Mouse (Mus musculus): ENCODE measurements around the gene Map4k5.

Map4k5 gene

DNA sequence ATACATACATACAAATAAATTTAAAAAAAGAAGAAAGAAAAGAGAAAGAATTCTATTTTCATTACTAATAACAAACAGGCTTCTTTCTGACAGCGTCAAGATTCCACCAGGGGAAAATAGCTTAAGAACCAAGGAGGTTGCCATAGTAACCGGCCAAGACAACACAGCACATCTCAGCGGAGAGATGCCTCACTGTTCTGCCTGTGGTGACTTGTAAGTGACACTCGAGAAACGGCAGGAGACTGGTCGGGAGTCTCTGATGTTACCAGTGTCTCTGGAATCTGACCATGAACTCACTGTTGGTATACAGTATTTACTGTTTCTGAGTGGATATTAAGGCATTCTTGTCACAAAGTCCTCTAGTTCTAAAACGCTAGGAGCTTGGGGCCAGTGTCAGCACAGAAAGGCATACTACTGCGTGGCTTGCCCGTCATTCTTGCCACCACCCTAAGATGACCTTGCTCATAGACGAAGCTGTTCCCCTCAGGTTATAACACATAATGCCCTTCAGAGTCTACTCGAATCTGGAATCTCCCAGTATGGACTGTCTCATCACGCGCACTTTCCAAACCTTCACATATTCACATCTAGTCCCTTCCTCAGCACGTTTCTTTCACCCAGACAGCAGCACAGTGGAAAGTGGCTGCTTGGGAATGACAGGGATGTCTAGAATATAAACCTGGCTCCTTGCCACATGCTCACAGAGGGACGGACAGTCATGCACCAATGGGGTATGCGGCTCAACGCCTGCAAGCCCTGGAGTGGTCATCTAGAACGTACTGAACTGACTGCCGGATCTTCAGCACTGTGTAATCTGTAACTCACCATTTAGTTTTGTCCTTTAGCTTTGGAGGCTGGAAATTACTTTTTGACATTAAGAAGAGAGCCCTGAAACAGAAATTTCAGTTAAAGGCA lies 49.2 kb downstream of the Map4k5 start:
- DNase-seq (ENCODE audit: low read depth, low spot score): peak; percentile 75

DNA sequence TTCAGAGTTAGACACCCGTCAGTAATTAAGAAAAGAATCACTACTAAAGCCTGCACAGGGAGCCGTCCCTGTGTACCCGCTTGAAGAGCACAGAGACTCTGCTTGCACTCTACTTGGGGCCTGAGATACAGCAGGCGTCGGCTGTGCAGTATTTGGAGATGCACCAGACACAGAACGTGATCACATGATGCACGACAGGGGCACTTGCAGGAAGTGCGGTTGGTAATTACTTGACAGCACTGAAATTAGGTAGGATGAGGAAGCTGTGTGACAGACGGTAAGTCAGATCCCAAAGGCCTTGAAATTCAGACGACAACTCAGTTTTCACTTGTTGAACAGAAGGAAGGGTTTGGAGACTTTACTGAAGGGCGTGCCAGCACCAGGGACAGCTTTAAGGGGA lies 54.6 kb downstream of the Map4k5 start:
- DNase-seq (ENCODE audit: low read depth, low spot score): no peak

DNA sequence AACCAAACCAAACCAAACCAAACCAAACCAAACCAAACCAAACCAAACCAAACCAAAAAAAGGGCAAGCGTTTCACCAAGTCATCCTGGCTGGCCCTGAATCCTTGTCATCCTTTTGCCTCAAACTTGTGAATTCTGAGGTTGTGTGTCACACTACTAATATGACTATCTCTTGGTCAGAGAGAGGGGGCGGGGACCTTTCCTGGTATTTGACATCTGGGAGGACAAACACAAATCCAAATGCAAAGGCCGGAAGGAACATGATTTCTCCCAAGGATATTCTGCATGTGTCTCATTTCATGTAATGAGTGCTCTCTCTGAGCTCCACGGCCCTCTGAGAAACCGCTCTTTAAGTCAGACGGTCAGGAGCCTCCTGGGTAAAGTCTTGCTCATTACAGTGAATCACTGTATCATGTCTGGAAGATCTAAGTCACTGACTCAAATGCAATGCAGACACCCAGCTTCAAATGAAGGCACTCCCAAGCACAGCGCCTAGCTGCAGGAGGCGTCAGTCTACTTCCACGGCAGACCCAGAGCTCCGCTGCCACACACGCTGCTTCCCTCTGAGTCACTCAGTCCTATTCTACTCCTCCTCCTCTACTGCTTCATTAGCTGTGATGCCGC lies 58.9 kb downstream of the Map4k5 start:
- no peak for DNase-seq (ENCODE audit: low read depth, low spot score)

DNA sequence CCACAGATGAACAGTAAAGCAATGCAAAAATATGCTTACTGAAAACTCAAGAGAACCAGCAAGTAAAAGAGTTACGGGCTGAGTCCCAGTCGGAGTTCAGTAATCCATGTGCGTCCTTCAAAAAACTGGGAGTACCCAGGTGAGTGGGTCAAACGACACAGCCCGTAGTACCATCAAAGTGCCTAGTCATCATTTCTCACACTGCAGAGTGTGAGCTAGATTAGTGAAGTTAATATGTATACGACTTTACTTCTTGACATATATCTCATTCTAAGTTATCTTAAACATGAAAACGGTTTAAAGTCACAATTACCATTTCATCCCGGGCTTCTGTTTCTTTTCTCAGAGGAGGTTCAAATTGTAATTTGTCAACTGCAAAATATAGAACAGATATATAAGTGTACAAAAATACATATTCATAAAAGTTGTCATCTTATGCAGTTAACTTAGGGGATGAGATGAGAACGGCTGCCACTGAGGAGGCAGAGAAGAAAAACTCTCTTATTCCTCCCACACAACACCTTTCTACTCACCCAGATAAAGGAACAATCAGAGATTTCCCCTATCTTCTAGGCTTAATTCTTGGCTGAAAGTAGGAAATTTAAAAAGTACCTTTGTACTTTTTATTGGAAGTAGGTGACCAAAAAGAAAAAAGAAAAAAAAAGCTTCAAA lies 61.6 kb downstream of the Map4k5 start:
- no peak for DNase-seq (ENCODE audit: low read depth, low spot score)

DNA sequence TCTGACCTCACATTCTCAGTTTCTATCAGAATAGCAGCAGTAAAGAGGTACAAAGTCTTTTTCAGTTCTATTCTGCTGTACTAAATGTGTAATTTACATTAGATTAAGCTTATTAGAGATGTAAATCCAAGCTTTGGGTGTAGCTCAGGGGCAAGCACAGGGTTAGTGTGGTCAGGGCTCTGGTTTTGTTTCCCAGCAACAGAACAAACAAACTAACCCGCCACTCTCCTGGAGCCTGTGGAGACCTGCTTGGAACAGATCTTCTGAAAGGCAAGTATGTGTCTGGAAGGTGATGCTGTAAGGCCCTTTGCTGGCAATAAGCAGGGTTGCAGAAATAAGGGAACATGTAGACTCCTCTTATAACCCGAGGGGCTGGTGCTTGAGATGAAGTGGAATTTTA lies 64.8 kb downstream of the Map4k5 start:
- DNase-seq (ENCODE audit: low read depth, low spot score): no peak

DNA sequence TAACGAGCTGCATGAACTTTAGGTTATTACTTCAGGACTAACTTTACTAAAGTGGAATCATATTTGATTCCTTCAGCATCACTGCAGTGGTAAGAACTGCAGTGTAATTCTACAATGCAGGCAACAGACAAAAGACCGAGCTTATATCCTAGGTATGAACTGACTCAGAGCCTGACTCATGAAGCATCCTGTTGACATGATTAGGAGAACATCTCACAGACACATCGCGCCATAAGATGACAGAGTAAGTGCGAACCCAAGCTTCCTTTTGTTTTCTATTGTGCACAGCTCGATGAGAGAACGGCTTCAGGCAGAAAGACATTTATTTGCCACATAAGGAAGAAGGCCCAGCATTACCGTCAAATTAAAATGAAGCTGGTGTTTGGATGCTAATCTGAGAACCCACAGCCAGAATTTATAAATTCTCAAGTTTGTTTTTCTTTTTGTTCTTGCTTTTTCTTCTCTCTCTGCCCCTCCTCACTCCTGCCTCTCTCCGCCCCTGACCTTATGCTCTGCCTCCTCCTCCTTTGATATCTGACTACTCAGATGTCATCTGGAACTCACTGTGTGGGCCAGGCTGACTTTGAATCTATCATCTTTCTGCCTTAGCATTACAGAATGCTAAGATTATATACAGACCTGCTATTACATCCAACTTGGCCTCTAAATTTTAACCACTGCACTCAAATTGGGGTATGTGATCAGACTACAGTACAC lies 68.0 kb downstream of the Map4k5 start:
- DNase-seq (ENCODE audit: low read depth, low spot score): no peak

DNA sequence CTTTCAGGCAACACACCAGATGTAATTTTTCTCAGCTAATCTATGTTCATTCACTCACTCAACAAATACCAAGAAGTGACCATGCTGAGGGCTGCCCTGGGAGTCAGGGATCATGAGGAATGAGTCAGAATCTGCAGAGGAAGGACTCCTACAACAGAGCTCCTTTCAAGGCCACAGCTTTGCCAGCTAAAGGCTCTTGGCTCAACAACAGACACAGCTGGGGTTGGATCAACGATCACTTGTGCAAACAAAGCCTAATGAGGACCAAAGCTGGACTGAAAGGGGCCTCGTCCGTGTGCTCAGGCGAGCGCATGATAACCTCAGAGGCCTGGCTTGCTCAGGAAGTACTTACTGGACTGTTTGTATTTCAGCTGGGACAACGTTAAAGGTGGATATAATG lies 78.7 kb downstream of the Map4k5 start:
- peak; percentile 49 for DNase-seq (ENCODE audit: low read depth, low spot score)

DNA sequence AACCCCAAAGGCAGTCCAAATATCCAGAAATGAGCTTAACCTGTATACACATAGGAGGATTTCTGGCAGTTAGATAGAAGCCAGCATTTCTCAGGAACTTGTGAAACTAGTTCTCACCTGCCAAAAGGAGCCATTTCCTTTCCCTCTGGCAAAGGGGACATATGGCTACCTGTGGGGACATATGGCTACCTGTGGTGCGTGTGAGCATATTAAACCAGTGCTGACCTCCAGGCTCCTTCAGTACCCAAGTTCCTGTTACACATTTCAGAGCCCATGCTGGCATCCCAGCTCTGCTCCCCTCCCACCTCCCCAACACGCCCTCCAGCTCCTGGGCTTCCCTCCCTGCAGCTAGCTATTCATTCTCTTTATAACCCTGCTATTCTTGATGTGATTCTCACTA lies 79.4 kb downstream of the Map4k5 start:
- no peak for DNase-seq (ENCODE audit: low read depth, low spot score)

DNA sequence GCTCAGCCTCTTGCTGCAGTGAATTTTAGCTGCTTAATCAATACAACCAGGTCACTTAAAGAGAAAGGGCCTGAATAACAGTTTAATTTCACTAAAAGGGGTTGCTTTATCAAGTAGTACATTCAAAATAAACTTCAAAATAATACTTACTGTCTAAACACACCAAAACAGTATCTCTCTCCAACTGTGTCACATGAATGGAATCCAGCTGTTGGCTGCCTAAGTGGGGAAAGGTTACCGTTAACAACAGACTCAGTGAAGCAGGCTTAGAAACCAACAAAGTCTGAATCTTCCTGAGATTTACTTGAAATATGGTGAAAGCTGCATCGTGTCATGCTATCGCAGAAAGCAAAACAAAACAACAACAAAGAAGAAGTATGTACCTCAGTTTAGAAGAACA lies 80.0 kb downstream of the Map4k5 start:
- DNase-seq (ENCODE audit: low read depth, low spot score): no peak

DNA sequence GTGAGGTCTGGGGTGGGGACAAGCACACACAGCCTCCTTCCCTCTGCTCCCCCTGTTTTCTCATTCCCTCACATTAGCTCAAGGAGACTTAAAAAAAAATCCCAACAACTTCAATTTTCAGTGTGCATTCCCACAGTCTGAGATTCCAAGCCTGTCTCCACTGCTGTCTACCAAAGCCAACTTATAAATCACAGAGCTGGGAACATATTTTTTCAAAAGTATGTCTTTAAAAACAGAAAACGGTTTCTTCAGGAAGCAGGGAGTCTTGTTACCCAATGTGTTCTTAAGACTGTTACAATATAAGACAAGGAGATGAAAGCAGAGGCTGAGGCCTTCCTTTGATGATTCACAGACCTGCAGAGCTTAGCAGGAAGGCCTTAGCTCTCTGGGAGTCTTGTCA lies 81.0 kb downstream of the Map4k5 start:
- DNase-seq (ENCODE audit: low read depth, low spot score): no peak

DNA sequence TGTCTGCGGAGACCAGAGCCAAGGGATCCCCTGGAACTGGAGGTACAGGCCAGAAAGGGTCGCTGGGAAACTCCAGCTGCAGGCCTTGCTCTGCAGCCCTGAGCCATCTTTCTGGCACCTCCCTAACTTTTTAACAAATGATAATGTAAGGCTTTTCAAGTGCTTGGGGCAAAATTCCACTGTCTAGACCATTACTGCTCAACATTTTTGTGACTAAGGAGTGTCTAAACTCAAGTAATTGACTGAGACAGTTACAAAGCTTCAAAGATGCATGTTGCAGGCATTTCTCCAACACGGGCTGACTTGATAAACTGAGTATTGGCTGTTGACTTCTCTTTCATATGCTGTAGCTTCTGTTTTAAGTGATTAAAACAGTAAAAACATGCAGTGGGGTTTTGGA lies 83.6 kb downstream of the Map4k5 start:
- no peak for DNase-seq (ENCODE audit: low read depth, low spot score)

DNA sequence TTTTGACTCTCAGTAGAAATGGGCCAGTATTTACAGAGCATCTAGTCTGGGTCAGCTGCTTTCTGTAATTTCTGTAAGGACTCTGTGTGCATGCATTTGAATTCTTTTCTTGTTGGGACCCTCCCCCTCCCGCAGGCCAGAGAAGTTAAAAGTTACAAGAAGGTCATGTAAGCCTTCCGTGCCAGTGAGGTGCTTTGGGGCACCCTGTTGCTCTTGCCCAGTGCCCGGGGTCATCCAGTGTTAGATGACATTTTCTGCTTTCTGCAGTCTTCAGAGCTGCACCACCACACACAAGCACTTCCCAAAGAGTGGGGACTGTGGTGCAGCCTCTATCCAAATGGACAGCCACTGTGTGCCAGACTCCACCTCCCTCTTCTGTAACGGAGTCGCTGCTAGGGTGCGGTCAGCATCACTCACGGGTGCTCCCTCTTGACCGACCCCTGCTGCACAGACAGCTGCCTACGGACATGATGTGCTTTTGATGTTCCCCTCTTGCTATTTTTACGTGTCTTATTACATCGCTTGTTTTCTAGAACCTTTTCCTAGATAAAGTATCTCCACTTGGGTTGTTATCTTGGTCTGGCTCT lies 85.5 kb downstream of the Map4k5 start:
- DNase-seq (ENCODE audit: low read depth, low spot score): no peak

DNA sequence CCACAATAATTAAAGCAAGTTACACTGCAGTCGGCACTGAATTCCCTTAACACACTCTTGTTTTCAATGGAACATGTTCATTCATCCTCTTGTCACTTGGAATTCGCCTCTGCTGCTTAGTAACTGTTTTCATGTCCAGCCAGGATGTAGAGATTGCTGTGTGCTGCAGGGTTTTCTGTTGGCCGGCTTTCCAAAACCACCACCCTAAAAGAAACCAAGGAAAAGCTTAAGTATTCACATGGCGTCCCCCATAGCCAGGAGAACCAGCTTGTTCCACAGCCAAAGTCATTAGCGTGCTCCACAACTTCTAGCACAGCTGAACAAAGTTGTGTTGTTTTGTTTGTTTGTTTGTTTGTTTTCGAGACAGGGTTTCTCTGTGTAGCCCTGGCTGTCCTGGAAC lies 87.9 kb downstream of the Map4k5 start:
- no peak for DNase-seq (ENCODE audit: low read depth, low spot score)

DNA sequence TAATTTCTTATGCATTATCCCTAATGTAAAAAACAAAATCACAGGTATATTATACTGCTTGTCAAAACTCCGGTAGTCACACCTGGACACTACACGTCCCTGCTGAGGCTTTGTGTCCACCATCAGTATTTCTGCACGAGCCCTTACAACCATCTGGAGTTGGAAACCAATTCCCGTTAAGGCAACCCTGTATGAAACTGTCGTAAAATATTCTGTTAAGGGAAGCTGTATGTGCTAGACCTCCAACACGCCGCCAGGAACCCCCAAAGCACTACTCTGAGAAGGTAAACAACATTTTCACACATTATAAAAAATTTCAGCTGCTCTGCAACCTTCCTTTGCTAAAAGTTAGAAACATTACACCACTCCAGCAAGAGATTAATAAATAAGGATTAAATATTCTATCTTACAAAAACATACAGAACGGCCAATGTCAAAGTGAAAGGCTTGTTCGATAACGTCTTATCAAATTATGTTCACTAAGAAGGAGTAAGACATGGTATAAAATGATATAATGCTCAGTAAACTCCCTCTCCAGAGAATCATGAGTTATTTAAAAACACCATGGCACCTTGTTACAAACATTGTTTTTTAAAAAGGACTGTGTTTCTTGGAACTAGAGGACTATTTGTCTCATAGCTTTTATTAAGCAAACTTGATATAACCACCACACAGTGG lies 88.5 kb downstream of the Map4k5 start:
- DNase-seq (ENCODE audit: low read depth, low spot score): no peak

DNA sequence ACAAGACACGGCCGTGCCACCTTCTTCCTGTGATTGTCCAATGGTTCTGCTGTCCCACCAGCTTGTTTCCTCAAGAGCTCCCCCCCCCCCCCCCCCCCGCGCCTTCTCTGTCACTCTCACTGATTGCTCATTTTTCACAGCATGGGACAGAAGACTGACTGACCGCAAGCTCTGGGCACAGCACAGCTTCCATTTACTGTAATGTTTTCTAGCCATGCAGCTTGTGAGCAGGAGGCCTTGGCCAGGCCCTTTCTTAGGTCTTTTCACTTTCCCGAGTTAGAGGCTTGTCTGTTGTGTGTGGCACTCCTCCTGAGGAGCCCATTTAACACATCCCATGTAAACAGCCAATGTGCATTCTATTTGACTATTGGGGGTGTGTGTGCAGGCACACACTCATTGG lies 89.8 kb downstream of the Map4k5 start:
- DNase-seq (ENCODE audit: low read depth, low spot score): no peak

DNA sequence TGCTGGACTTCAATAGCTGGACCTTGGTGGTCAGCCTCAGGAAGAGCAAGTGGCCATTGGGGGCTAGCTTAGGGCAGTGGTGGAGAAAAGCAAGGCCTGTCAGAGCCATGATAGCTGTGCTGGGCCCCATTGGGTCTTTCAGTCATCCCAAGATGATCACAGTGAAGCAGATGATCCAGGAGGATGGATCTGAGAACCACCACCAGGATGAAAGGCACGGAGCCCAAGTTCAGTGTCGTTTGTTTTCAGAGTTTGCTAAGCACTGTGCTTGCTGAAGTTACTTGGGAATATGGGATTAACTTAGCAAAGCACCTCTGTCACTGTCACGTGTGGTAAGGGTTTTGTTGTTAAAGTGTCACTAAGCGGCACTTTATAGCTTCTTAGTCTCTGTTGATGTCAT lies 92.4 kb downstream of the Map4k5 start:
- no peak for DNase-seq (ENCODE audit: low read depth, low spot score)

DNA sequence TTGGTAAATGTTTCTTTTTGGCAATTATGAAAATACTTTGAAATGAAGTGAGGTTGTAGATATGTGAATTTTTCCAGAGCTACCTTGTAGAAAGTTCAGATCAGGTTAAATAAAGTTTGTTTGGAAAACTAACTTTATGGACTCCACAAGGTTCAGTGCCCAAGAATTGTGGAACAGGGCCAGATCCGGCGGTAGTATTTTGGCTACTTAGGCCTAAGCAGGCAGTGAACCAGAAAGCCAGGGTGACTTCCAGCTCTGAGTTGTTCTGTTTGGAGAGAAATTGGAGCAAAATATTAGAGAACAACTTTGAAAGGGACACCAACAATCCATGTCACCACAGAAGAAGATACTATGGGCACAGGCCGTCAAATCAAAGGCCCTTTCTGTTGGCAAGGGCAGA lies 96.7 kb downstream of the Map4k5 start:
- no peak for DNase-seq (ENCODE audit: low read depth, low spot score)

DNA sequence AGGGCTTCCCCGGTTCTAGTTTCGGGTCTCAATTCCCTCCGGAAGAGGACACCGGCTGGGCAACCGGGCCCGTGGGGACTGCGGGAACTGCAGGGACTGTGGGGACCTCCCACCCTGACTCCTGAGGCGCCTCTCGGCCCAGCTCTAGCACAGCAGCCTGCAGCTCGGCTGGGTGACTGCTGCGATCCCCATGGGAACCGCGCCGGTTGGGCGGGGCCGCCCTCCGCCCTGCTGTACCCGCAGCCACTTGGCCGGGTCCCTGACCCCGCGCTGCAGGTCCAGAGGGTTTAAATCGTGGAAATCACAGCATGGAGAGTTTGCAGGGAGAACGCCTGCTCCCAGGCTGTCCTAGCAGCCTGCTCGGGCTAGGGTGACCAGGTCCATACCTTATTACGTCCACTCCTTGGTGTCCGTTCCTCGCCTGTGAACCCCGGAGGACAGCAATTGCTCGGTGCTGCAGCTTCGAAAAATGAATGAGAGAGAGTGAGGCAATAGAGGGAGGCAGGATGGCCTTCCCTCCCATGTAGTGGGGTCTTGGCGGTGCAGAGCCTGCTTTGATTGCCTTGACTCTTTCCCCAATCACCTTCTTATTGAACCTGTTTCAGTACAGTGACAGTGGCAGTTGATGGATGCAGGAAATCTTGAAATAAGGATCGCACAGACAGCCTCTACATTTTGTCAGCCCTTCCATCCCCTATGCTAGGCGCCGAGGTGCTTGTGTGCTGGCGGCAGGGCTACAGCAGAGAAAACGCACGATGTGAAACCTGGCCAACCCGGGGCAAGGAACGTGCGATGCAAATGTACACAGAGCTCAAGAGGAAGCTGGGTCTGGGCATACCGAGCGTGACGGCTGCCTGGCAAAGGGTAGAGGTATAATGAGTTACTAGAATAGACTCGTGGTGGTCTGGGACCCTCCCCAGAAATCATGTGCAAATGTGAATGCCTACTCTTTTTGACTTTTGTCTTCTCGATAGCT lies 102.2 kb downstream of the Map4k5 start, which contains the start of gene Cdkl1:
Gene Cdkl1, minus strand, starts transcription at position 738 of the 976 bp plus-strand sequence.
- peak; percentile 73 for DNase-seq (ENCODE audit: low read depth, low spot score)

DNA sequence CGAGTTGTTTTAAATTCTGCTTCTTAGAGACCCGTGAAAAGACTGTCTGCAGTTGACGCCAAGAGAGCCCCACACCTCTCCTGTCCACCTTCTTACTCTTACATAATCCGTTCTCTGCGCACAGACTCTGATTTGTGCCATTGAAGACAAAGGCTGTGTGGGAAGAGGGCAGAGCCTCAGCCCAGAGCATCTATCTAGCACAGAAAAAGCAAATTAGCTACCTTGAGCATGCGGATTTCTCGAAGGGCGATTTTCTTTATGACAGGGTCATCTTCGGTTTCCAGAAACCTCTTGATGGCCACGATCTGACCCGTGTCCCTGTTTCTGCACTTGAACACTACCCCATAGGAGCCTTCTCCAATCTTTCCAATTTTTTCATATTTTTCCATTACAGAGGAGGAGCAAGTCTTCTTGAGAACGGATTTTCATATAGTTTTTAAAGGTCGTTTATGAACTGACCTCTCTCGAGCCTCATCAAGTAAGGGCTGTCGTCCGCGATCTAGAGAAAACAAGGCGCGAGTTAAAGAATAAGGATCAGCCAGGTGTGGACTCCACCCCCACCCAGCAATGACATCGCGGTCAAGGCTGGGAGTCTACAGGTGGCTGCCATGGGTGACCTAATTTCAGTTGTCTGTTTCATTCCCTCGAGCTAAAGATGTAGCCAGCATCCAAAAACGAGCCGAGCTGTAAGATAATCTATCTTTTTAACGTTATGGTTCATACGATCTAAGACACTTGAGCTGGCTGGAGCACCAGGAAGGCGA lies 103.1 kb downstream of the Map4k5 start:
- DNase-seq (ENCODE audit: low read depth, low spot score): no peak
